Comparison of ENCODE assay signal across 11 mouse cellular contexts in genomic region chr6:36793775-36794174, GRCm38 (mm10). TPM values are rescaled to one million over a fixed set of nuclear protein-coding genes. Genes with fewer than 3 reads are reported as not detected.
DNase-seq lines count a peak whose midpoint lies in the region; ATAC-seq and TF ChIP-seq lines count a peak whose summit lies in the region.
"Had no signal": no experiment of that assay in that cellular context is flagged by ENCODE, and none has a peak within 500 bp of the region (broad histone marks: within the 10 kb centered on the region; RNA-seq: fewer than 3 reads in every experiment).

No protein-coding gene starts in this region.

- H3K9ac ChIP-seq in heart, embryonic 13.5 days = no peak overlapping the region
- no peak overlapping the region for H3K9ac ChIP-seq in midbrain, embryonic 13.5 days (replicated peaks)

- peaks cover 13% of the 10 kb centered on the region for H3K36me3 ChIP-seq in heart, embryonic 13.5 days
- H3K36me3 ChIP-seq in midbrain, embryonic 13.5 days = no peaks in the 10 kb centered on the region
- H3K36me3 ChIP-seq in midbrain, embryonic 10.5 days = peaks cover 14% of the 10 kb centered on the region; the same call in 1 of the 2 replicates
- no peaks in the 10 kb centered on the region for H3K36me3 ChIP-seq in myocyte (ENCODE audit: control insufficient read depth, insufficient read depth)

- TF ChIP-seq POLR2A in myocyte (IDR thresholded peaks at IDR 0.05; ENCODE audit: insufficient read length, low read depth) = no peak

- no peaks in the 10 kb centered on the region for H3K79me2 ChIP-seq in myocyte (ENCODE audit: control insufficient read depth, insufficient read depth)

- H3K4me2 ChIP-seq in heart, embryonic 13.5 days = no peak overlapping the region
- no peak overlapping the region for H3K4me2 ChIP-seq in midbrain, embryonic 13.5 days (replicated peaks)
- peak overlapping the region; percentile 45 for H3K4me2 ChIP-seq in myocyte (ENCODE audit: low read depth)

- 45% methylated on average over 5 of the region's 5 CpGs for WGBS in heart, embryonic 13.5 days
- 76% methylated on average over 5 of the region's 5 CpGs for whole genome bisulfite sequencing in midbrain, embryonic 13.5 days
- 77% methylated on average over 5 of the region's 5 CpGs for WGBS in midbrain, embryonic 10.5 days

- no peaks in the 10 kb centered on the region for H3K27me3 ChIP-seq in heart, embryonic 13.5 days (replicated peaks)
- no peaks in the 10 kb centered on the region for H3K27me3 ChIP-seq in midbrain, embryonic 13.5 days
- H3K27me3 ChIP-seq in midbrain, embryonic 10.5 days (ENCODE audit: low read depth, poor library complexity, severe bottlenecking) = peaks cover 18% of the 10 kb centered on the region; the same call in 1 of the 2 replicates
- no peaks in the 10 kb centered on the region for H3K27me3 ChIP-seq in myocyte (ENCODE audit: control insufficient read depth, insufficient read depth, insufficient read length)

- DNase-seq in heart, postnatal 25 days (ENCODE audit: low spot score) = no peak
- no peak for DNase-seq in midbrain, embryonic 10.5 days (ENCODE audit: low spot score)
- peak; percentile 57 for DNase-seq in cerebellum, adult 9-10 months
- no peak for DNase-seq in adipocyte (ENCODE audit: low spot score)
- DNase-seq in thymus, postnatal 10 days (ENCODE audit: low spot score in 2 of 2) = no peak
- DNase-seq: gastrocnemius, postnatal 25 days; lung, adult 2 months; thymus, postnatal 25 days had no signal

- no peak for ATAC-seq in heart, embryonic 13.5 days (ENCODE audit: extremely low read depth, insufficient number of reproducible peaks, low FRiP score, low TSS enrichment)
- ATAC-seq in midbrain, embryonic 13.5 days = no peak

- H3K4me1 ChIP-seq in heart, embryonic 13.5 days = peaks cover 28% of the 10 kb centered on the region
- peaks cover 48% of the 10 kb centered on the region for H3K4me1 ChIP-seq in midbrain, embryonic 13.5 days (replicated peaks)
- peaks cover 31% of the 10 kb centered on the region for H3K4me1 ChIP-seq in midbrain, embryonic 10.5 days

- H3ac ChIP-seq in myocyte (ENCODE audit: control insufficient read depth, insufficient read length) = no peak overlapping the region

- intact Hi-C loops in heart, postnatal 25 days (cut with DNase I) = no loop called here

- H3K9me3 ChIP-seq in heart, embryonic 13.5 days = no peaks in the 10 kb centered on the region
- no peaks in the 10 kb centered on the region for H3K9me3 ChIP-seq in midbrain, embryonic 13.5 days
- no peaks in the 10 kb centered on the region for H3K9me3 ChIP-seq in midbrain, embryonic 10.5 days (replicated peaks)

- peak overlapping the region; percentile 37; the same call in 1 of the 2 replicates for H3K27ac ChIP-seq in heart, embryonic 13.5 days (replicated peaks)
- H3K27ac ChIP-seq in midbrain, embryonic 13.5 days = 0 out of 2 replicates have a peak overlapping the region, but pooled peaks have one; percentile 14
- no peak overlapping the region for H3K27ac ChIP-seq in midbrain, embryonic 10.5 days (replicated peaks)

- no peak overlapping the region for H3K4me3 ChIP-seq in heart, embryonic 13.5 days
- no peak overlapping the region for H3K4me3 ChIP-seq in midbrain, embryonic 13.5 days (replicated peaks)
- no peak overlapping the region for H3K4me3 ChIP-seq in midbrain, embryonic 10.5 days
- H3K4me3 ChIP-seq in myocyte = no peak overlapping the region

TF ChIP-seq in myocyte, 11 proteins besides CTCF, POLR2A, EP300 and RAD21:
- TF ChIP-seq USF1 (IDR thresholded peaks at IDR 0.05; ENCODE audit: low read depth) (no peak), MYOG (IDR thresholded peaks at IDR 0.05; ENCODE audit: control insufficient read depth in 1 of 3, insufficient read depth in 1 of 3, insufficient read length in 2 of 3, low read depth in 2 of 3) (no peak), POLR2AphosphoS2 (IDR thresholded peaks at IDR 0.05; ENCODE audit: insufficient read length, low read depth) (no peak), TCF12 (IDR thresholded peaks at IDR 0.05; ENCODE audit: insufficient read depth, poor library complexity, severe bottlenecking) (no peak)
TF ChIP-seq in myocyte: peak in this region for 0.

RNA-seq across cellular contexts. Expression of gene Ptn, which starts 16.2 kb away (rescaled TPM):
- polyA plus RNA-seq in heart, embryonic 13.5 days (2015; fragmentation: Nextera tagmentation; extraction: Ambion mirVana) = 328 and 358 TPM in 2 replicates
- total RNA-seq in heart, postnatal 25 days (2021) = 1 to 10 TPM; 4.2 to 4.4 TPM
- polyA plus RNA-seq in midbrain, embryonic 13.5 days (2015; fragmentation: Nextera tagmentation; extraction: Ambion mirVana) = 499 and 584 TPM in 2 replicates
- 154 and 174 TPM in 2 replicates for polyA plus RNA-seq in midbrain, embryonic 10.5 days (2016; fragmentation: Nextera tagmentation; extraction: Ambion mirVana)
- polyA plus RNA-seq in myocyte (2012; fragmentation: generic; extraction: Trizol) = 3.1 TPM

Comparison
In these comparisons a context has a peak if more than half of its experiments do, and no peak if none do; other contexts are left out.
1. RNA of gene Ptn, which starts 16.2 kb away (polyA plus RNA-seq): 499 to 584 TPM in midbrain, embryonic 13.5 days, 328 to 358 TPM in heart, embryonic 13.5 days and 154 to 174 TPM in midbrain, embryonic 10.5 days; 3.1 TPM in myocyte (single experiment); every median in the first group is over 10 times any median in the second.